Mouse (Mus musculus) stomach, postnatal 0 days (tissue): ENCODE data around the gene Stoml2. TPM values are rescaled to one million over a fixed set of nuclear protein-coding genes. Genes with fewer than 3 reads are reported as not detected.
"Not testable (repeated sequence)": the region's sequence is repeated elsewhere in the genome, so short reads cannot be mapped to it uniquely, and the experiment has no call there.

ENCODE experiments used
- ATAC-seq: fragments of 200-750 bp; cut with Nextera tagmentation; 2 replicates; pipeline ENCODE4 v1.8.0; 2017; ENCODE audit not compliant: low FRiP score, low TSS enrichment
- DNase-seq: peaks from one replicate; pipeline ENCODE4 v3.0.0-alpha.2; 2016; ENCODE audit warnings: low spot score
- H3K27ac ChIP-seq: fragments of 300-500 bp; sonication (generic); replicated peaks from 2 replicates; pipeline ENCODE4 v1.5.1; 2014; ENCODE audit warnings: mild to moderate bottlenecking, control low read depth
- H3K27me3 ChIP-seq: fragments of 300-500 bp; sonication (generic); 2 replicates; pipeline ENCODE4 v1.6.1; 2014; ENCODE audit warnings: low read length; ENCODE audit not compliant: control insufficient read depth, insufficient read depth
- H3K36me3 ChIP-seq: fragments of 300-500 bp; sonication (generic); 2 replicates; pipeline ENCODE4 v1.6.1; 2014; ENCODE audit warnings: low read length, mixed read lengths; ENCODE audit not compliant: control insufficient read depth, insufficient read depth
- H3K4me1 ChIP-seq: fragments of 300-500 bp; sonication (generic); replicated peaks from 2 replicates; pipeline ENCODE4 v1.6.1; 2014; ENCODE audit warnings: antibody characterized with exemption; ENCODE audit not compliant: control insufficient read depth, insufficient read depth
- H3K4me2 ChIP-seq: fragments of 300-500 bp; sonication (generic); replicated peaks from 2 replicates; pipeline ENCODE4 v1.6.1; 2014; ENCODE audit warnings: low read depth, mild to moderate bottlenecking, control low read depth, moderate library complexity
- H3K4me3 ChIP-seq: fragments of 300-500 bp; sonication (generic); 2 replicates; pipeline ENCODE4 v1.5.1; 2014; ENCODE audit warnings: low read depth, low read length, control low read depth
- H3K9ac ChIP-seq: fragments of 300-500 bp; sonication (generic); 2 replicates; pipeline ENCODE4 v1.6.1; 2014; ENCODE audit warnings: mild to moderate bottlenecking, low read length, control low read depth, mixed read lengths
- H3K9me3 ChIP-seq: fragments of 300-500 bp; sonication (generic); 2 replicates; pipeline ENCODE4 v1.6.1; 2016; ENCODE audit warnings: low read length; ENCODE audit not compliant: control insufficient read depth
- CTCF ChIP-seq: IDR thresholded peaks from 2 replicates; pipeline ENCODE4 v1.5.1; 2016; ENCODE audit warnings: antibody characterized with exemption, low read depth, mild to moderate bottlenecking, moderate library complexity
- EP300 ChIP-seq: optimal IDR thresholded peaks from 2 replicates; pipeline ENCODE3; 2016; ENCODE audit warnings: antibody characterized with exemption
- WGBS: fragments of 180-500 bp; shearing (Covaris S2); extraction: QIAGEN DNeasy Blood & Tissue Kit; methylation state at CpG from one replicate; pipeline ENCODE4 v1.1.7; 2014; 5-methylcytosine and 5-hydroxymethylcytosine counted together
- polyA plus RNA-seq: library from polyadenylated mRNA; unstranded; fragments of >200 nt; fragmentation: Nextera tagmentation; extraction: Ambion mirVana; gene quantifications from 2 replicates; pipeline ENCODE4 v1.2.1, GENCODE M21; 2015

Gene Stoml2
- polyA plus RNA-seq, 1 experiment from 2014 or later, result 151 TPM

GRCm38 (mm10) chr4:43005765-43006164 lies 25.7 kb downstream of the Stoml2 start:
- Histone ChIP-seq H3K4me3 (no peak overlapping the region), H3K27ac (no peak overlapping the region), H3K27me3 (no peaks in the 10 kb centered on the region), H3K9ac (no peak overlapping the region), H3K4me2 (no peak overlapping the region), H3K9me3 (no peaks in the 10 kb centered on the region), H3K4me1 (no peaks in the 10 kb centered on the region), H3K36me3 (no peaks in the 10 kb centered on the region)
- no peak for TF ChIP-seq EP300
- TF ChIP-seq CTCF, result peak; percentile 76
- 49% methylated on average over 2 of the region's 2 CpGs for WGBS
- ATAC-seq (no peak), DNase-seq (no peak)

- DNase-seq (no peak), ATAC-seq (no peak)
- Histone ChIP-seq H3K36me3 (no peaks in the 10 kb centered on the region), H3K9ac (no peak overlapping the region), H3K27ac (no peak overlapping the region), H3K4me3 (no peak overlapping the region), H3K9me3 (no peaks in the 10 kb centered on the region), H3K4me2 (no peak overlapping the region), H3K4me1 (no peaks in the 10 kb centered on the region), H3K27me3 (no peaks in the 10 kb centered on the region)
- TF ChIP-seq EP300, result no peak
- no peak for TF ChIP-seq CTCF
- WGBS, result 87% methylated on average over 3 of the region's 3 CpGs
These were observed 26.6 kb downstream of the Stoml2 start for GRCm38 (mm10) chr4:43004951-43005350.

GRCm38 (mm10) chr4:43002756-43003439 lies 28.6 kb downstream of the Stoml2 start:
- Histone ChIP-seq H3K4me3 (no peak overlapping the region), H3K36me3 (no peaks in the 10 kb centered on the region), H3K4me1 (0 out of 2 replicates have a peak, but pooled peaks cover 2% of the 10 kb centered on the region), H3K4me2 (no peak overlapping the region), H3K9me3 (no peaks in the 10 kb centered on the region), H3K27me3 (no peaks in the 10 kb centered on the region), H3K9ac (no peak overlapping the region), H3K27ac (no peak overlapping the region)
- ATAC-seq, result no peak
- TF ChIP-seq CTCF, result 0 out of 2 replicates have a peak, but pooled peaks have one; percentile 3
- TF ChIP-seq EP300, result no peak
- no peak for DNase-seq
- 64% methylated on average over 12 of the region's 12 CpGs for WGBS

- ATAC-seq (no peak), DNase-seq (no peak)
- H3K9ac ChIP-seq, result no peak overlapping the region
- H3K4me1 ChIP-seq, result 0 out of 2 replicates have a peak, but pooled peaks cover 5% of the 10 kb centered on the region
- no peak overlapping the region for H3K4me3 ChIP-seq
- WGBS, result 79% methylated on average over 2 of the region's 2 CpGs
- H3K9me3 ChIP-seq, result no peaks in the 10 kb centered on the region
- no peak overlapping the region for H3K27ac ChIP-seq
- no peak overlapping the region for H3K4me2 ChIP-seq
- no peak for TF ChIP-seq CTCF
- TF ChIP-seq EP300, result no peak
- H3K27me3 ChIP-seq, result no peaks in the 10 kb centered on the region
- no peaks in the 10 kb centered on the region for H3K36me3 ChIP-seq
These were observed 30.2 kb downstream of the Stoml2 start for GRCm38 (mm10) chr4:43001272-43001671.

GRCm38 (mm10) chr4:43000141-43000986 lies 31.1 kb downstream of the Stoml2 start, which contains the start of gene Vcp:
TSS of gene Vcp (minus strand) at chr4:43000507.
- peak; percentile 99 for ATAC-seq
- not testable (repeated sequence) for H3K9me3 ChIP-seq, H3K36me3 ChIP-seq, H3K4me1 ChIP-seq, H3K27me3 ChIP-seq
- H3K4me2 ChIP-seq, result peak within 1 kb of the TSS; percentile 64
- peak within 1 kb of the TSS; percentile 100 for H3K27ac ChIP-seq
- H3K9ac ChIP-seq, result peak within 1 kb of the TSS; percentile 98
- H3K4me3 ChIP-seq, result peak within 1 kb of the TSS; percentile 95
- peak; percentile 99 for DNase-seq
- WGBS, result under 1% methylated on average over 47 of the region's 56 CpGs
